Mouse (Mus musculus): ENCODE results near the gene Olfr1233.

DNA sequence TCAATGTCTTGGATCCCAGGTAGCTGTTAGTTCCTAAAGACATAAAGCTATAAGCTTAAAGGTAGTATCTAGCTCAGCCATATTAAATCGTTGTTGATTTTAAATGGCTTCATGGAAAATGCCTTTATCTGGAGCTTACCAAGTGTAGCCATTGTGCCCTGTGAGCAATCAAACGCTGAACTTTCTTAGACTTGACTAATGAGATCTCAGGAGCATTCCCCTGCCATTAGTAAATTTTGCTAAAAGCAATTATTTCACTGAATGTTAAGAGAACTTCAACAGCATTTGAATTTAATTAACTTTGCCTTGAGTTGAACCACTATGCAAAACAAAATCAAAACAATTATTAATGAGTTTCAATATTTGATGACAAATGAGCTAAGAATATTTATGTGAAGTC lies 35.2 kb downstream of the Olfr1233 start, which contains the start of gene Olfr1231:
- TF ChIP-seq POLR2A (IDR thresholded peaks at IDR 0.05; ENCODE audit: control insufficient read depth, low read depth, low read length) (no peak), CTCF (IDR thresholded peaks at IDR 0.05; ENCODE audit: control insufficient read depth, insufficient read depth, insufficient replicate concordance, low read depth, low read length) (no peak)

All from testis, adult 2 months (tissue).